Mouse (Mus musculus): Measurements from ENCODE around the gene Mal. TPM values are rescaled to one million over a fixed set of nuclear protein-coding genes. Genes with fewer than 3 reads are reported as not detected.

Mal gene
- polyA plus RNA-seq (2015; fragmentation: Nextera tagmentation; extraction: Ambion mirVana) = 21.4 and 30.2 TPM in 2 replicates

DNA sequence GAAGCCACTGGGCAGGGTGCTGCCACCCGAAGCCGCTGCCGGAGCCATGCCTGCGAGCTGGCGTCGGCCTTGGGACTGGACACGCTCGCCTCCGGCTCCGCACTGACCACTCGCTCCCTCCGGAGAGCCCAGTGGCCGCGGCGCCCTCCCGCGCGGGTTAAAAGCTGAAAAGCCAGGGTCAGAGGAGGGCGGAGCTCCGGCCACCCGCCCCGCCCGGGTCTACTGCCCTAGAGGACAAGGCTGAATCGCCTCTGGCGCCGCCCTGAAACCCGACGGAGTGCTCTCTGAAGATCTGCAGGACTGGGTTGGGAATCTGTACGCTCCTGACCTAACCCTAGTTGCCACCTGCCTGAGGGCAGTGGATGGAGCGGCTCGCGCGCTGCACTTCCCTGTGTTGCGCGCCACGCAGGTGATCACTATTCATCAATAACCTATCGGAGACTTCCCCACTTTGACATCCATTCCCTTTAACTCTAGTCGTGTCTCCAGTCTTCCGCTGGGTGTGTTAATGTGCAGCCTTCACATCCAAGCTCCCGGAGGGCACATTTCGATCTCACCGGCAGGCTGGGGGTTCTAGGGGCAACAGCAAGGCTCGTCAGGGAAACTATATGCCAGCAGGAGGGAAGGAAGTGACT is at the start of gene Mal:
Gene Mal (minus strand): TSS at position 610 of the 635 bp plus-strand sequence.
- ATAC-seq (ENCODE audit: low read depth) = peak; percentile 55
- H3K4me2 ChIP-seq (ENCODE audit: low read depth, low read length) = peak within 1 kb of the TSS; percentile 66
- 1% methylated on average over 43 of the region's 43 CpGs for WGBS
- H3K36me3 ChIP-seq (ENCODE audit: control insufficient read depth, insufficient read depth, low read length) = no peaks in the 10 kb centered on the region
- H3K4me3 ChIP-seq (ENCODE audit: low read length) = peak within 1 kb of the TSS; percentile 56
- peaks cover 26% of the 10 kb centered on the region for H3K27me3 ChIP-seq (ENCODE audit: control insufficient read depth, insufficient read depth, low read depth, low read length)
- H3K4me1 ChIP-seq (replicated peaks; ENCODE audit: control insufficient read depth, insufficient read depth, low read length) = peaks cover 7% of the 10 kb centered on the region
- H3K27ac ChIP-seq (ENCODE audit: low read length) = peak within 1 kb of the TSS; percentile 93
- H3K9ac ChIP-seq (ENCODE audit: low read length) = peak within 1 kb of the TSS; percentile 71
- no peaks in the 10 kb centered on the region for H3K9me3 ChIP-seq (ENCODE audit: control insufficient read depth, low read length)

DNA sequence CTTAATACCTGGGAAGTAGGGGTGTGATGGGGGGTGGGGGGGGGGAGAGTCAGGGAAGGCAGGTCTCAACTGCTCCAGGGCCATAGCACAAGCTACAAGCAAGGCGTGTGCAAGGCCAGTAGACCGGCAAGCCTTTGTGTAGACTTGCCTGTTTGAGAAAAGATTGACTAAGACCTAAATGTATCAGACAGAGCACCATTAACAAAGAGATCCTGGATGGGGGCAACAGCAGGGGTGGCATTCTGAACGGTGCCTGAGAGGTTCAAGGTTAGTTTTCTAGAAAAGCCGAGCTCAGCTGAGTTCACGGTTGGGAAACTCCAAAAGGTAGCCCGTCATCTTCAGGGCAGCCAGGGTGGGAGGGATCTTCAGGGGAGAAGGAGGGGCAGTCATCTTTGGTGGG is 48.8 kb upstream of the Mal start:
- Histone ChIP-seq H3K36me3 (ENCODE audit: control insufficient read depth, insufficient read depth, low read length) (no peaks in the 10 kb centered on the region), H3K9ac (ENCODE audit: low read length) (no peak overlapping the region), H3K4me3 (ENCODE audit: low read length) (no peak overlapping the region), H3K27me3 (ENCODE audit: control insufficient read depth, insufficient read depth, low read depth, low read length) (no peaks in the 10 kb centered on the region), H3K9me3 (ENCODE audit: control insufficient read depth, low read length) (no peaks in the 10 kb centered on the region), H3K4me2 (ENCODE audit: low read depth, low read length) (no peak overlapping the region), H3K4me1 (replicated peaks; ENCODE audit: control insufficient read depth, insufficient read depth, low read length) (no peaks in the 10 kb centered on the region), H3K27ac (ENCODE audit: low read length) (no peak overlapping the region)
- 89% methylated on average over 6 of the region's 6 CpGs for WGBS
- no peak for ATAC-seq (ENCODE audit: low read depth)

DNA sequence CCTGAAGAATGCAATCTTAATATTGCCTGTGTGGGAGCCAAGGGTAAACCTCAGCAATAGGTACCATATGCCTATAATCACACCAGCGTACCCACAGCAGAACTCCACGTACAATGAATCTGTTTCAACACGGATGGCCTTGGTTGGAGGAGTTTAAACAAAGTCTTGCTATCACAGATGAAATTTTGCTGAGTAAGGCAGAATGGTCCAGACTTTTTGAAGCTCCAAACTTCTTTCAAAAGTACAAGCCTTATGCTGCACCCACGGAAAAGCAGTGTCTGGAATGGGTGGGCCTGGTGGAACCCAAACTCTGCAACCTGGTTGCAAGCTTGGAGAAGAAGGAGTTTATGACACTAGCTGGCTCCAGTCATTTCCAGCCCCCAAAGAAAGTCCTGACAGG is 32.7 kb upstream of the Mal start:
- Histone ChIP-seq H3K4me1 (replicated peaks; ENCODE audit: control insufficient read depth, insufficient read depth, low read length) (no peaks in the 10 kb centered on the region), H3K27me3 (ENCODE audit: control insufficient read depth, insufficient read depth, low read depth, low read length) (no peaks in the 10 kb centered on the region), H3K9me3 (ENCODE audit: control insufficient read depth, low read length) (no peaks in the 10 kb centered on the region), H3K4me3 (ENCODE audit: low read length) (no peak overlapping the region), H3K36me3 (ENCODE audit: control insufficient read depth, insufficient read depth, low read length) (no peaks in the 10 kb centered on the region), H3K9ac (ENCODE audit: low read length) (no peak overlapping the region), H3K4me2 (ENCODE audit: low read depth, low read length) (no peak overlapping the region), H3K27ac (ENCODE audit: low read length) (no peak overlapping the region)
- no peak for ATAC-seq (ENCODE audit: low read depth)
- 77% methylated on average over 4 of the region's 4 CpGs for WGBS

DNA sequence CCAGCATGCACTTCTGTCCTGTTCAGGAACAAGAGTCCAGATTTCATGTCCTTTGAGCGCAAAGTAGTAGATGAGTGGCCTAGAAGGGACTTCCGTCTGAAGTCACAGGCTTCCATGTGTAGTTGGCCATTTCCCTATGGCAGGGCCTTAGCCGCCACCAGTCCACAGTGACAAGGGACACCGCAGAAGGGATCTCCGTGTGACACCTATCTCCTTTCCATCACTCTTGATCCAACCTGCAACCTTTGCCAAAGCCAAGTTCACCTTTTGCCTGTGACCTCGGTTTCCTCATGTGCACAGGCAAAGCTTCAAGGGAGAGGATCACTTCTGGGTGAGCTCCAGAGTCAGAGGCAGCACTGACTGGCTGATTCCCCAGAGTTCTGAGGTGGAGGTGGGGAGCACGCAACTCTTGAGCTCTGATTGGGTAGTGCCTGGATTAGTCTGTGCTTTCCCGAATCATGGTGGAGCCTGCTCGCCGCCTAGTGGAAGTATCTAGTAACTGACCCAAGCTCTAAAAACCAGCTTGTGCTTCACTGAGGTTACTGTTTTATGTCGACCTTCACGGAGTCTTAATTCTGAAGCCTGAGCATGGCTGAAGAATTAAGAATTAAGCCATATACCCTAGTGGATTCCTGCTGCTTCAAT is 27.3 kb upstream of the Mal start:
- H3K4me2 ChIP-seq (ENCODE audit: low read depth, low read length) = no peak overlapping the region
- H3K36me3 ChIP-seq (ENCODE audit: control insufficient read depth, insufficient read depth, low read length) = no peaks in the 10 kb centered on the region
- H3K27me3 ChIP-seq (ENCODE audit: control insufficient read depth, insufficient read depth, low read depth, low read length) = no peaks in the 10 kb centered on the region
- peak; percentile 84 for ATAC-seq (ENCODE audit: low read depth)
- WGBS = 35% methylated on average over 12 of the region's 12 CpGs
- H3K4me1 ChIP-seq (replicated peaks; ENCODE audit: control insufficient read depth, insufficient read depth, low read length) = no peaks in the 10 kb centered on the region
- H3K27ac ChIP-seq (ENCODE audit: low read length) = no peak overlapping the region
- no peak overlapping the region for H3K9ac ChIP-seq (ENCODE audit: low read length)
- H3K4me3 ChIP-seq (ENCODE audit: low read length) = no peak overlapping the region
- no peaks in the 10 kb centered on the region for H3K9me3 ChIP-seq (ENCODE audit: control insufficient read depth, low read length)

DNA sequence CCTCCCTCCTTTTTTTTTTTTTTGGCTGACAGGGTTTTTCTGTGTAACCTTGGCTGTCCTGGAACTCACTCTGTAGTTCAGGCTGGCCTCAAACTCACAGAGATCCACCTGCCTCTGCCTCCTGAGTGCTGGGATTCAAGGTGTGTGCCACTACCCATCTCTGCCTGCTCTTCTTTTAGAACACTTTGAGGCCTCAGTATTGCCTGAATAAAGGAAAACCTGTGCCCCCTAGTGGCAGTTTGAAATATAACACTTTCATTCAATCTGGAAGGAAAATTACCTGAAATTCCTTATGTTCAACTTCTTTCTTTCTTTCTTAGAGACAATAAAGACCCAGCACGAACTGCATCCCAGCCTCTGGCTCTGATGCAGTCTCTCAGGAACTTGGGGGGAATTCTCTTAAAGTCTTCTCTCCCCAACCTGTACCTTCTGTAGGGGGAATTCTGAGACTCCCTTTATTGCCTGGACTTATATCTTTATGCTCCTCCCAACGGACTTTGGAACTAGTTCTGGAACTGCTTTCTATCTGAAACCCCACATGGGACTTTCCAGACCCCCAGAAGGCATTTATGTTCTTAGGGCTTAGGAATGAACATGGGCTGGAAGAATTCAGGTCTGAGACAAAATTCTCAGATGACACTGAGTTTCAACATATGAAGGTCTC is 11.5 kb upstream of the Mal start:
- ATAC-seq (ENCODE audit: low read depth) = no peak
- Histone ChIP-seq H3K4me2 (ENCODE audit: low read depth, low read length) (no peak overlapping the region), H3K27ac (ENCODE audit: low read length) (no peak overlapping the region), H3K27me3 (ENCODE audit: control insufficient read depth, insufficient read depth, low read depth, low read length) (no peaks in the 10 kb centered on the region), H3K9ac (ENCODE audit: low read length) (no peak overlapping the region), H3K4me1 (replicated peaks; ENCODE audit: control insufficient read depth, insufficient read depth, low read length) (no peaks in the 10 kb centered on the region), H3K4me3 (ENCODE audit: low read length) (no peak overlapping the region), H3K36me3 (ENCODE audit: control insufficient read depth, insufficient read depth, low read length) (no peaks in the 10 kb centered on the region), H3K9me3 (ENCODE audit: control insufficient read depth, low read length) (no peaks in the 10 kb centered on the region)
- WGBS = 14% methylated on average over 2 of the region's 2 CpGs

DNA sequence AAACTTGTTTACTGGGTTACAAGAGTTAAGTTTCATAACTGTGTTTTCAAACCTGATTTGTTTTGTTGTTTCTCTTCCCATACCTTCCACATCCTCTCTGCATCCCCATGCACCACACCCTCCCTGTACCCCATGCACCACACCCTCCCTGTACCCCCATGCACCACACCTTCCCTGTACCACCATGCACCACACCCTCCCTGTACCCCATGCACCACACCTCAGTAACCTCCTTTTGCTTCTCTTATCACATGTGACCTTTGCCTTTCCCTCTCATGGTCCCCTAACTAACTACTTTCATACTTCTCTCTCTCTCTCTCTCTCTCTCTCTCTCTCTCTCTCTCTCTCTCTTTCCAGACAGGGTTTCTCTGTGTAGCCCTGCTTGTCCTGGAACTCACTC is 10.5 kb upstream of the Mal start:
- Histone ChIP-seq H3K4me2 (ENCODE audit: low read depth, low read length) (no peak overlapping the region), H3K4me1 (replicated peaks; ENCODE audit: control insufficient read depth, insufficient read depth, low read length) (no peaks in the 10 kb centered on the region), H3K9me3 (ENCODE audit: control insufficient read depth, low read length) (no peaks in the 10 kb centered on the region), H3K27ac (ENCODE audit: low read length) (no peak overlapping the region), H3K27me3 (ENCODE audit: control insufficient read depth, insufficient read depth, low read depth, low read length) (no peaks in the 10 kb centered on the region), H3K9ac (ENCODE audit: low read length) (no peak overlapping the region), H3K36me3 (ENCODE audit: control insufficient read depth, insufficient read depth, low read length) (no peaks in the 10 kb centered on the region), H3K4me3 (ENCODE audit: low read length) (no peak overlapping the region)
- no peak for ATAC-seq (ENCODE audit: low read depth)

DNA sequence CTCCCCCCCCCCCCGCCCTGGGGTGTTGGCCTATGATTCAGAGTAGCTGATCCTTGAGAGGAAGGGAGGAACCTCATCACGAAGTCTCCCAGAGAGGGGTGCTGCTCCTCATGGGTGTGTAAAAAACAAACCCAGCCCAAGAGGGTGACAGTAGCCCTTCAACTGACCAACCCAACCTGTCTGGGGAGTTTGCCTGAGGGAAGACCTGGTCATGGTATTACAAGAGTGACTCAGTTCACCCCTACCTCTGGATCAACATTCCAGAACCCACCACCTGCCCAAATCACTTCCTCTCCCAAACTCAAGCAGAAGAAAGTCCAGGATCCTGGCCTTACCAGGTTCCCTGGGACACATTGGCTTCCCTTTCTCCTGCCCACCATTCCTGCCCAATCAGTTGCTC is 6.2 kb upstream of the Mal start:
- no peaks in the 10 kb centered on the region for H3K27me3 ChIP-seq (ENCODE audit: control insufficient read depth, insufficient read depth, low read depth, low read length)
- no peak overlapping the region for H3K4me3 ChIP-seq (ENCODE audit: low read length)
- WGBS = 18% methylated on average over 2 of the region's 2 CpGs
- no peaks in the 10 kb centered on the region for H3K9me3 ChIP-seq (ENCODE audit: control insufficient read depth, low read length)
- H3K4me2 ChIP-seq (ENCODE audit: low read depth, low read length) = no peak overlapping the region
- H3K36me3 ChIP-seq (ENCODE audit: control insufficient read depth, insufficient read depth, low read length) = no peaks in the 10 kb centered on the region
- no peak overlapping the region for H3K9ac ChIP-seq (ENCODE audit: low read length)
- ATAC-seq (ENCODE audit: low read depth) = no peak
- H3K4me1 ChIP-seq (replicated peaks; ENCODE audit: control insufficient read depth, insufficient read depth, low read length) = no peaks in the 10 kb centered on the region
- H3K27ac ChIP-seq (ENCODE audit: low read length) = no peak overlapping the region

GRCm38 (mm10) chr2:127655419-127655818 is 1.1 kb downstream of the Mal start:
- H3K4me1 ChIP-seq (replicated peaks; ENCODE audit: control insufficient read depth, insufficient read depth, low read length) = peaks cover 7% of the 10 kb centered on the region
- peak overlapping the region; percentile 71 for H3K9ac ChIP-seq (ENCODE audit: low read length)
- peaks cover 26% of the 10 kb centered on the region for H3K27me3 ChIP-seq (ENCODE audit: control insufficient read depth, insufficient read depth, low read depth, low read length)
- H3K27ac ChIP-seq (ENCODE audit: low read length) = peak overlapping the region; percentile 93
- H3K9me3 ChIP-seq (ENCODE audit: control insufficient read depth, low read length) = no peaks in the 10 kb centered on the region
- WGBS = 2% methylated on average over 9 of the region's 9 CpGs
- peak overlapping the region; percentile 56 for H3K4me3 ChIP-seq (ENCODE audit: low read length)
- H3K36me3 ChIP-seq (ENCODE audit: control insufficient read depth, insufficient read depth, low read length) = no peaks in the 10 kb centered on the region
- peak overlapping the region; percentile 66 for H3K4me2 ChIP-seq (ENCODE audit: low read depth, low read length)
- ATAC-seq (ENCODE audit: low read depth) = peak; percentile 37

DNA sequence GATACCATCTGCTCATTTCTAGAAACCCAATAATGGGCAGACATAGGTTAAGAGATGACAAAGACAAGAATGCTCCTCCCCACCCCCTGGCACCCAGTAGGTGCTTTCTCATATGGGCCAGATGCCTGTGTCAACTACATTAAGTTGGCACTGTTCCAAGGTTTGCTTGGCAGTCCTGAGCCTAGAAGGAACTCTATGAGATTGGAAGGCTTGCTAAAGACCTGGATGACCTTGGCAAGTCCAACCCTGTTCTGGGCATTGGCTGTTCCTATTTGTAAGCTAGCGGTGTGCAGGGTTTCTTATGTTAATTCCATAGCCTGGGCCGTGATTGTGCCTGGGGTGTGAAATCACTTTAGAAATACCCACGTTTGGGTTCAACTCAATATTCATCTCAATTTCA is 1.7 kb downstream of the Mal start:
- WGBS = 47% methylated on average over 3 of the region's 3 CpGs
- peak overlapping the region; percentile 93 for H3K27ac ChIP-seq (ENCODE audit: low read length)
- H3K27me3 ChIP-seq (ENCODE audit: control insufficient read depth, insufficient read depth, low read depth, low read length) = peaks cover 26% of the 10 kb centered on the region

More for the DNA sequence above, 1.7 kb downstream of the Mal start:
- Histone ChIP-seq H3K4me3 (ENCODE audit: low read length) (no peak overlapping the region; the same call in 1 of the 2 replicates), H3K4me2 (ENCODE audit: low read depth, low read length) (peak overlapping the region; percentile 66), H3K36me3 (ENCODE audit: control insufficient read depth, insufficient read depth, low read length) (no peaks in the 10 kb centered on the region), H3K9ac (ENCODE audit: low read length) (no peak overlapping the region), H3K4me1 (replicated peaks; ENCODE audit: control insufficient read depth, insufficient read depth, low read length) (peaks cover 7% of the 10 kb centered on the region), H3K9me3 (ENCODE audit: control insufficient read depth, low read length) (no peaks in the 10 kb centered on the region)
- no peak for ATAC-seq (ENCODE audit: low read depth)
